Mouse (Mus musculus) stomach, postnatal 0 days (tissue): ENCODE data around the gene Cdk9.

Experiments
- CTCF ChIP-seq: IDR thresholded peaks from 2 replicates; pipeline ENCODE4 v1.5.1; 2016; ENCODE audit warnings: antibody characterized with exemption, low read depth, mild to moderate bottlenecking, moderate library complexity
- EP300 ChIP-seq: optimal IDR thresholded peaks from 2 replicates; pipeline ENCODE3; 2016; ENCODE audit warnings: antibody characterized with exemption

- TF ChIP-seq EP300 (no peak), CTCF (no peak)
Observed at GRCm38 (mm10) chr2:32658873-32659272, 54.0 kb downstream of the Cdk9 start.
